Mouse (Mus musculus): ENCODE results near the gene Nrgn.

GRCm38 (mm10) chr9:37528225-37528970 lies 24.3 kb downstream of the Nrgn start:
- TF ChIP-seq POLR2A (IDR thresholded peaks at IDR 0.05; ENCODE audit: borderline replicate concordance, insufficient read depth, low read length) (no peak), CTCF (IDR thresholded peaks at IDR 0.05; ENCODE audit: borderline replicate concordance, insufficient read depth, low read depth, low read length) (no peak)

Data from cerebellum, adult 2 months (tissue).